Mouse (Mus musculus): ENCODE measurements around the gene Cnnm4. TPM values are rescaled to one million over a fixed set of nuclear protein-coding genes. Genes with fewer than 3 reads are reported as not detected.

The Cnnm4 gene
- total and polyA plus RNA-seq, 3 experiments = 3.0 to 4.6 (median 3.5) TPM

DNA sequence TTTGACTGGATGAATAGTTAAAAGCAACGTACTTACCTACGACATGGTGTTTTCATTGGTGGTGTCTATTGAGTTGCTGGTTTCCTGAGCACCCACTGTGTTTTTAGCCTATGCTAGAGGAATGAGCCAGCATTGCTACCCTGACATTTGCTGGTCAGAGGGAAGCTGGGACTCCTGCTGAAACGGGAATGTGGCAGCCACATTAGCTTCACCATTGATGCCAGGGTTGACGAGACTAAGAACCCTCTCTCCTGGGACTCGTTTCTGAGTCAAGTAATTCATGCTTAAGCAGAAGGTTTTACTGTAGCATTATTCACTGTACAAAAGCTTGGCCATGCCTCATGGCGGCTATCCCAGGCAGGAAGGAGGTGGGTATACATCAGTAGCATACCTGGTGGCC is 18.2 kb downstream of the Cnnm4 start:
- H3K4me1 ChIP-seq (ENCODE audit: control insufficient read depth in 1 of 2, insufficient read depth in 2 of 2) = no peaks in the 10 kb centered on the region
- no peak overlapping the region for H3K9ac ChIP-seq (ENCODE audit: insufficient read depth, low read depth)
- no peak for DNase-seq (ENCODE audit: extremely low read depth)
- no peak overlapping the region for H3K4me2 ChIP-seq (ENCODE audit: insufficient read depth, low read depth, poor library complexity, severe bottlenecking)
- H3K4me3 ChIP-seq (replicated peaks in 1 of 3; ENCODE audit: low read depth in 2 of 3, low read length in 2 of 3, poor library complexity in 1 of 3) = no peak overlapping the region
- H3K27ac ChIP-seq (ENCODE audit: insufficient read depth, low read depth) = no peak overlapping the region
- H3K27me3 ChIP-seq (replicated peaks) = no peaks in the 10 kb centered on the region
- H3K79me2 ChIP-seq (replicated peaks; ENCODE audit: control insufficient read depth, extremely low read depth, insufficient read depth, poor library complexity, severe bottlenecking) = no peaks in the 10 kb centered on the region
- no peak for TF ChIP-seq JUN (IDR thresholded peaks at IDR 0.05; ENCODE audit: insufficient read depth, low read depth, low read length)
- no peak for TF ChIP-seq TBP (conservative IDR thresholded peaks at IDR 0.05; ENCODE audit: low read depth, low read length)
- TF ChIP-seq ZNF384 (IDR thresholded peaks at IDR 0.05; ENCODE audit: low read depth, low read length) = no peak
- TF ChIP-seq USF2 (conservative IDR thresholded peaks at IDR 0.05; ENCODE audit: low read depth, low read length) = no peak
- no peak for TF ChIP-seq MYC (IDR thresholded peaks at IDR 0.05; ENCODE audit: low read depth, low read length)
- TF ChIP-seq UBTF (IDR thresholded peaks at IDR 0.05; ENCODE audit: low read depth, low read length) = no peak
- no peak for TF ChIP-seq MAX (IDR thresholded peaks at IDR 0.05; ENCODE audit: low read length)
- TF ChIP-seq POLR2A (IDR thresholded peaks at IDR 0.05; ENCODE audit: low read depth, low read length) = no peak
- in situ Hi-C loops (cut with MboI; ENCODE audit: low pct_ligation_motif_present, low pct_unique_long_range_greater_than_20kb, low sequenced_read_pairs) = no loop called here
- H3K36me3 ChIP-seq (replicated peaks in 1 of 2; ENCODE audit: control insufficient read depth in 1 of 2, insufficient read depth in 1 of 2, low read length in 1 of 2) = peaks cover 0 to 14% of the 10 kb centered on the region in 2 experiments
- no peaks in the 10 kb centered on the region for H3K9me3 ChIP-seq (replicated peaks; ENCODE audit: low read length)
- dilution Hi-C loops (cut with MboI; ENCODE audit: extremely low pct_ligation_motif_present, extremely low pct_unique_long_range_greater_than_20kb, low sequenced_read_pairs) = no loop called here

- dilution Hi-C loops (cut with MboI; ENCODE audit: extremely low pct_ligation_motif_present, extremely low pct_unique_long_range_greater_than_20kb, low sequenced_read_pairs) (no loop called here), in situ Hi-C loops (cut with MboI; ENCODE audit: low pct_ligation_motif_present, low pct_unique_long_range_greater_than_20kb, low sequenced_read_pairs) (no loop called here)
- Histone ChIP-seq H3K9ac (ENCODE audit: insufficient read depth, low read depth) (no peak overlapping the region), H3K4me2 (ENCODE audit: insufficient read depth, low read depth, poor library complexity, severe bottlenecking) (no peak overlapping the region), H3K36me3 (replicated peaks in 1 of 2; ENCODE audit: control insufficient read depth in 1 of 2, insufficient read depth in 1 of 2, low read length in 1 of 2) (peaks cover 0 to 7% of the 10 kb centered on the region in 2 experiments), H3K27me3 (replicated peaks) (no peaks in the 10 kb centered on the region), H3K4me3 (replicated peaks in 1 of 3; ENCODE audit: low read depth in 2 of 3, low read length in 2 of 3, poor library complexity in 1 of 3) (no peak overlapping the region), H3K79me2 (replicated peaks; ENCODE audit: control insufficient read depth, extremely low read depth, insufficient read depth, poor library complexity, severe bottlenecking) (no peaks in the 10 kb centered on the region), H3K4me1 (ENCODE audit: control insufficient read depth in 1 of 2, insufficient read depth in 2 of 2) (no peaks in the 10 kb centered on the region), H3K27ac (ENCODE audit: insufficient read depth, low read depth) (no peak overlapping the region), H3K9me3 (replicated peaks; ENCODE audit: low read length) (no peaks in the 10 kb centered on the region)
- DNase-seq (ENCODE audit: extremely low read depth) = no peak
- no peak for TF ChIP-seq SIN3A (IDR thresholded peaks at IDR 0.05; ENCODE audit: low read length)
- TF ChIP-seq TCF12 (IDR thresholded peaks at IDR 0.05; ENCODE audit: low read depth, low read length) = no peak
Measured at GRCm38 (mm10) chr1:36492416-36493139, 21.2 kb downstream of the Cnnm4 start.

DNA sequence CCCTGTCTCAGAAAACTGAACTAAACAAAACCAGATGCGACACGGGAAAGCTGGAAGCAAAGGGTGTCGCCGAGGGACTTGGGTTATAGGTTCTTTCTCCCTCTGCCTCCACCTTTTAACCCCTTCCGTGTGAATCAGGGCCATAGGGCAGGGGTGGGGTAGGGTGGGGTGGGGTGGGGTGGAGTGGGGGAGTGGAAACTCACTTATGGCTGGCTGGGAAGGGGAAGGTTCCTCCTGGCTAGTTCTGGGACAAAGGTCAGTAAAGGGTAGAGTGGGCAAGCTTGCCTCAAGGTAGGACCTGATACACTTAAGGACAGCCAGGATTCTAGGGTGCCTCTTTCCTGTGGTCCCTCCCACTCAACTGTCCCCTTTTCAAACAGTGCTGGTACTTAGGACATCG is 21.9 kb downstream of the Cnnm4 start:
- Histone ChIP-seq H3K9ac (ENCODE audit: insufficient read depth, low read depth) (no peak overlapping the region), H3K4me1 (ENCODE audit: control insufficient read depth in 1 of 2, insufficient read depth in 2 of 2) (no peaks in the 10 kb centered on the region), H3K27me3 (replicated peaks) (no peaks in the 10 kb centered on the region), H3K79me2 (replicated peaks; ENCODE audit: control insufficient read depth, extremely low read depth, insufficient read depth, poor library complexity, severe bottlenecking) (no peaks in the 10 kb centered on the region), H3K36me3 (replicated peaks in 1 of 2; ENCODE audit: control insufficient read depth in 1 of 2, insufficient read depth in 1 of 2, low read length in 1 of 2) (peaks cover 0 to 11% of the 10 kb centered on the region in 2 experiments), H3K4me2 (ENCODE audit: insufficient read depth, low read depth, poor library complexity, severe bottlenecking) (no peak overlapping the region), H3K27ac (ENCODE audit: insufficient read depth, low read depth) (no peak overlapping the region), H3K9me3 (replicated peaks; ENCODE audit: low read length) (no peaks in the 10 kb centered on the region), H3K4me3 (replicated peaks in 1 of 3; ENCODE audit: low read depth in 2 of 3, low read length in 2 of 3, poor library complexity in 1 of 3) (no peak overlapping the region)
- dilution Hi-C loops (cut with MboI; ENCODE audit: extremely low pct_ligation_motif_present, extremely low pct_unique_long_range_greater_than_20kb, low sequenced_read_pairs) (no loop called here), in situ Hi-C loops (cut with MboI; ENCODE audit: low pct_ligation_motif_present, low pct_unique_long_range_greater_than_20kb, low sequenced_read_pairs) (no loop called here)
- TF ChIP-seq ELF1 (IDR thresholded peaks at IDR 0.05; ENCODE audit: low read depth, low read length) (no peak), IRF4 (IDR thresholded peaks at IDR 0.05; ENCODE audit: low read depth, low read length) (no peak), MEF2A (IDR thresholded peaks at IDR 0.05; ENCODE audit: borderline replicate concordance, low read depth, low read length) (no peak), PAX5 (IDR thresholded peaks at IDR 0.05; ENCODE audit: low read length) (no peak), MAFK (IDR thresholded peaks at IDR 0.05; ENCODE audit: insufficient replicate concordance, low read length) (no peak), EP300 (IDR thresholded peaks at IDR 0.05; ENCODE audit: low read length) (no peak), BHLHE40 (IDR thresholded peaks at IDR 0.05; ENCODE audit: low read depth, low read length) (no peak), GABPA (IDR thresholded peaks at IDR 0.05; ENCODE audit: insufficient replicate concordance, low read depth, low read length) (no peak), CHD2 (IDR thresholded peaks at IDR 0.05; ENCODE audit: low read length) (no peak), ZC3H11A (IDR thresholded peaks at IDR 0.05; ENCODE audit: low read depth, low read length) (no peak), MYC (IDR thresholded peaks at IDR 0.05; ENCODE audit: low read depth, low read length) (no peak), HCFC1 (IDR thresholded peaks at IDR 0.05; ENCODE audit: low read depth, low read length) (no peak), TBP (conservative IDR thresholded peaks at IDR 0.05; ENCODE audit: low read depth, low read length) (no peak), KAT2A (IDR thresholded peaks at IDR 0.05; ENCODE audit: insufficient replicate concordance, low read length) (no peak), NRF1 (IDR thresholded peaks at IDR 0.05; ENCODE audit: low read depth, low read length) (no peak), SMC3 (IDR thresholded peaks at IDR 0.05; ENCODE audit: low read depth, low read length) (no peak), ZMIZ1 (IDR thresholded peaks at IDR 0.05; ENCODE audit: low read depth, low read length) (no peak), MAX (IDR thresholded peaks at IDR 0.05; ENCODE audit: low read length) (no peak), ETS1 (conservative IDR thresholded peaks at IDR 0.05; ENCODE audit: low read depth, low read length) (no peak), UBTF (IDR thresholded peaks at IDR 0.05; ENCODE audit: low read depth, low read length) (no peak)
- DNase-seq (ENCODE audit: extremely low read depth) = no peak
